Mouse (Mus musculus) stomach, postnatal 0 days (tissue): ENCODE results near the gene Rabl3. TPM values are rescaled to one million over a fixed set of nuclear protein-coding genes. Genes with fewer than 3 reads are reported as not detected.

Experiments used
- ATAC-seq: fragments of 200-750 bp; cut with Nextera tagmentation; 2 replicates; pipeline ENCODE4 v1.8.0; 2017; ENCODE audit not compliant: low FRiP score, low TSS enrichment
- DNase-seq: peaks from one replicate; pipeline ENCODE4 v3.0.0-alpha.2; 2016; ENCODE audit warnings: low spot score
- H3K27ac ChIP-seq: fragments of 300-500 bp; sonication (generic); replicated peaks from 2 replicates; pipeline ENCODE4 v1.5.1; 2014; ENCODE audit warnings: mild to moderate bottlenecking, control low read depth
- H3K27me3 ChIP-seq: fragments of 300-500 bp; sonication (generic); 2 replicates; pipeline ENCODE4 v1.6.1; 2014; ENCODE audit warnings: low read length; ENCODE audit not compliant: control insufficient read depth, insufficient read depth
- H3K36me3 ChIP-seq: fragments of 300-500 bp; sonication (generic); 2 replicates; pipeline ENCODE4 v1.6.1; 2014; ENCODE audit warnings: low read length, mixed read lengths; ENCODE audit not compliant: control insufficient read depth, insufficient read depth
- H3K4me1 ChIP-seq: fragments of 300-500 bp; sonication (generic); replicated peaks from 2 replicates; pipeline ENCODE4 v1.6.1; 2014; ENCODE audit warnings: antibody characterized with exemption; ENCODE audit not compliant: control insufficient read depth, insufficient read depth
- H3K4me2 ChIP-seq: fragments of 300-500 bp; sonication (generic); replicated peaks from 2 replicates; pipeline ENCODE4 v1.6.1; 2014; ENCODE audit warnings: low read depth, mild to moderate bottlenecking, control low read depth, moderate library complexity
- H3K4me3 ChIP-seq: fragments of 300-500 bp; sonication (generic); 2 replicates; pipeline ENCODE4 v1.5.1; 2014; ENCODE audit warnings: low read depth, low read length, control low read depth
- H3K9ac ChIP-seq: fragments of 300-500 bp; sonication (generic); 2 replicates; pipeline ENCODE4 v1.6.1; 2014; ENCODE audit warnings: mild to moderate bottlenecking, low read length, control low read depth, mixed read lengths
- H3K9me3 ChIP-seq: fragments of 300-500 bp; sonication (generic); 2 replicates; pipeline ENCODE4 v1.6.1; 2016; ENCODE audit warnings: low read length; ENCODE audit not compliant: control insufficient read depth
- CTCF ChIP-seq: IDR thresholded peaks from 2 replicates; pipeline ENCODE4 v1.5.1; 2016; ENCODE audit warnings: antibody characterized with exemption, low read depth, mild to moderate bottlenecking, moderate library complexity
- EP300 ChIP-seq: optimal IDR thresholded peaks from 2 replicates; pipeline ENCODE3; 2016; ENCODE audit warnings: antibody characterized with exemption
- WGBS: fragments of 180-500 bp; shearing (Covaris S2); extraction: QIAGEN DNeasy Blood & Tissue Kit; methylation state at CpG from one replicate; pipeline ENCODE4 v1.1.7; 2014; 5-methylcytosine and 5-hydroxymethylcytosine counted together
- polyA plus RNA-seq: library from polyadenylated mRNA; unstranded; fragments of >200 nt; fragmentation: Nextera tagmentation; extraction: Ambion mirVana; gene quantifications from 2 replicates; pipeline ENCODE4 v1.2.1, GENCODE M21; 2015

The Rabl3 gene
- polyA plus RNA-seq, 1 experiment from 2014 or later, result 13.2 TPM

DNA sequence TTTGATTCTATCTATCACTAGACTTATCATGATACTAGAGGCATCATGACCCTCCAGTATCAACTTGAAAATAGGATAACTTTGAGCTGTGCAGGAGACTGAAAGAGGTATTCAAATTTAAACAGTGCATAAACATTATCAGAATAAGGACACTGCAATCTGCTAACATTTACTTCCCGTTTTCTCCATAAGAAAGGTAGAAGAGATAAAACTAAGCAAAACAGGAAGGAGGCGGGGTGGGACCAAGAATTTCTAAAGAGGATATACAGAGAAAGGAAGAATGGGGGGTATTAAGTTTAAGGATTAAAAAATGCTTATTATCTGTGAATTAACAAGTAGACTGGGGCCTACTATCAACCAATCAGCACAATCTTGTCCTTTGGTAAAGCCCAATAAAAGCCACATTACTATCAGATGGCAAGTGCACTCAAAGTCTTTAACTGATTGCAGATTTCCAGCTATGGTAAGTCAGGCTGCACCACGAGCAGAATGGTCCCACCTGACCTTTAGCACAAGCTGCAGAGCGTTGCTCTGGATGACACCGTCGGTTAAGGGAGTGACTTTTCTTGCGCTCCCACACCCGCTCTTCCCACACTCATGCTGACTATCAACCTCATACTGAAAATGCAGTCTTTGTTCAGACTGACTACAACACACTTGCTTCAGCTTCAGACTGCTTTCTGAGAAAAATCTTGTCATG lies 6.2 kb upstream of the Rabl3 start:
- no peak overlapping the region for H3K27ac ChIP-seq
- ATAC-seq, result no peak

DNA sequence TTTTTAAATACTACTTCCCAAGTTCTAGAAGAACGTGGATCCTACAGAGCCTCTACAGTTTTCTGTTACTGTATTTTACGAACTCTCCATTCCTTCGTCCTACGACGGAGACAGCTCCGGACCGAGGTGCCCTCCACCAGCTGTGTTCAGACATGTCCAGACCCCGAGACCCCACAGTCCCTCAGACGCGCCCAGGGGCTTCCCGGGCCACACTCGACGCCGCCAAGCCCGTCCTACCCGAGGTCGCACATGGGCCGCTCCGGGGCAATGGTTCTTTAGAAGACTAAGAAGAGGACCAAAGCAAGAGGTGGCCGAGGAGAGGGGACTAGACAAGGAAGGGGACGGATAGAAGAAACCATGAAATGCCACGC lies 460 bp upstream of the Rabl3 start:
- Histone ChIP-seq H3K4me1 (no peaks in the 10 kb centered on the region), H3K27me3 (no peaks in the 10 kb centered on the region), H3K36me3 (peaks cover 6% of the 10 kb centered on the region; the same call in 1 of the 2 replicates), H3K4me2 (peak overlapping the region; percentile 90), H3K9ac (peak overlapping the region; percentile 91), H3K4me3 (peak overlapping the region; percentile 78), H3K9me3 (no peaks in the 10 kb centered on the region), H3K27ac (peak overlapping the region; percentile 78)
- ATAC-seq (peak; percentile 68; the same call in 1 of the 2 replicates), DNase-seq (no peak)
- WGBS, result under 1% methylated on average over 22 of the region's 22 CpGs
- TF ChIP-seq CTCF (no peak), EP300 (no peak)

More for the DNA sequence above, 6.2 kb upstream of the Rabl3 start:
- DNase-seq, result no peak
- no peaks in the 10 kb centered on the region for H3K27me3 ChIP-seq
- no peak overlapping the region for H3K4me2 ChIP-seq
- no peak for TF ChIP-seq EP300
- TF ChIP-seq CTCF, result no peak
- H3K36me3 ChIP-seq, result no peaks in the 10 kb centered on the region
- WGBS, result 79% methylated on average over 8 of the region's 8 CpGs
- no peaks in the 10 kb centered on the region for H3K9me3 ChIP-seq
- no peaks in the 10 kb centered on the region for H3K4me1 ChIP-seq
- no peak overlapping the region for H3K4me3 ChIP-seq
- no peak overlapping the region for H3K9ac ChIP-seq

DNA sequence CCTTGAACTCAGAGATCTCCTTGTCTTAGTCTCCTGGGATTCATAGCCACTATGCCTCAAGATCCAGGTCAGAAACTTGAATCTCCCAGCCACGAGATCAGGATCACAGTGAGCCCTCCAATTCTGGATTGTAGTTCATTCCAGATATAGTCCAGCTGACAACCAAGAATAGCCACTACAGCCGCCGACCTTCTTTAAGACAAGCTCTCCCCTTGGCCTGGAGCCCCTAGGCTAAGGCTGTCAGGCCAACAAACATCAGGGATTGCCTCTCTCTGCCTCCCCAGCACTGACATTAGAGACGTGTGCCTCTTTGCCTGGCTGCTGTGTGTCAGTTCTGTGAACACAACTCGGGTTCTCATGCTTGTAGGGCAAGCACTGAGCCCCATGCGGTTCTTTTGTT lies 1.1 kb downstream of the Rabl3 start:
- H3K27me3 ChIP-seq, result no peaks in the 10 kb centered on the region
- no peak for TF ChIP-seq EP300
- TF ChIP-seq CTCF, result no peak
- H3K4me3 ChIP-seq, result no peak overlapping the region
- H3K27ac ChIP-seq, result no peak overlapping the region
- no peaks in the 10 kb centered on the region for H3K4me1 ChIP-seq
- peaks cover 6% of the 10 kb centered on the region; the same call in 1 of the 2 replicates for H3K36me3 ChIP-seq
- H3K9ac ChIP-seq, result no peak overlapping the region
- 80% methylated on average over 6 of the region's 6 CpGs for WGBS
- H3K4me2 ChIP-seq, result peak overlapping the region; percentile 65; the same call in 1 of the 2 replicates
- DNase-seq, result no peak
- no peaks in the 10 kb centered on the region for H3K9me3 ChIP-seq
- no peak for ATAC-seq

DNA sequence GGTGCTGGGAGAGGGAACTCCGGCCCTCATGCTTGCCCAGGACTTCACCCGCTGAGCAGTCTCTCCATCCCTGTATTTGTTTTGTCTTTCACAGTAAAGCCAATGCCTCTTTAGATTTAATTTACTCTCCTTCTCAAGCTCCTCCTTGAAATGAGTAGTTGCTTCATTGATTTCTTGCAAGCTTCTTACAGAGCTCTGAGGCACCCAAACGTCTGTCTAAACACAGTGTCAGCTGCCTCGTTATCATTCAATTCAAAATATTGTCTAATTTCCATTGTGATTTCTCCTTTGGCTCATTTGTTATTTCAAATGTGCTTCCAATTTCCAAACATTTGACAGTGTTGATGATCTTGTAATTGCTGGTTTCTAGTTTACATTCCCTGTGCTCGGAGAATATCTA lies 6.6 kb downstream of the Rabl3 start:
- 62% methylated on average over 5 of the region's 5 CpGs for WGBS
- DNase-seq (no peak), ATAC-seq (no peak)
- Histone ChIP-seq H3K4me2 (no peak overlapping the region), H3K27me3 (no peaks in the 10 kb centered on the region), H3K4me3 (no peak overlapping the region), H3K9ac (no peak overlapping the region), H3K9me3 (no peaks in the 10 kb centered on the region), H3K36me3 (peaks cover 6% of the 10 kb centered on the region; the same call in 1 of the 2 replicates), H3K4me1 (no peaks in the 10 kb centered on the region), H3K27ac (no peak overlapping the region)
- TF ChIP-seq CTCF (no peak), EP300 (no peak)

DNA sequence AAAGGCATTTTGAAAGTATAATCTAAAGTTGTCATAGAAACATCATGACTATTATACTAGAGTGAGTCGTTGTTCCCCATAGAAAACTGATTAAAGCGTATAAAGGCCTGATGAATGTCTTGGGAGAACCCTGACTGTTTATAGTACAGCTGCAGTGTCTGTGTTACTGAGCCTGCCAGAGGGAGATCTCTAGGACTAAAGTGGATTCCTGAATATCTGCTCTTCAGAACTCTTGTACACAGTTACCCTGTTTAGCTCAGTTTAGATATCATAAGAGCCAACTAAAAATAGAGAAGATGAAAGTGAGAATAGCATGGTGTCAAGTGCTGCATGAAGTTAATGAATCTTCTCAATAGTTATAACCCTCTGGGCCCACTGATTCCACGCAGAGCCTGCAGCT lies 10.6 kb downstream of the Rabl3 start:
- H3K4me3 ChIP-seq, result no peak overlapping the region
- H3K36me3 ChIP-seq, result no peaks in the 10 kb centered on the region
- no peak overlapping the region for H3K4me2 ChIP-seq
- WGBS, result 53% methylated on average over 3 of the region's 3 CpGs
- H3K27ac ChIP-seq, result no peak overlapping the region
- H3K27me3 ChIP-seq, result no peaks in the 10 kb centered on the region
- no peaks in the 10 kb centered on the region for H3K9me3 ChIP-seq
- no peaks in the 10 kb centered on the region for H3K4me1 ChIP-seq
- ATAC-seq, result no peak
- DNase-seq, result no peak
- TF ChIP-seq EP300 (no peak), CTCF (no peak)
- H3K9ac ChIP-seq, result no peak overlapping the region

DNA sequence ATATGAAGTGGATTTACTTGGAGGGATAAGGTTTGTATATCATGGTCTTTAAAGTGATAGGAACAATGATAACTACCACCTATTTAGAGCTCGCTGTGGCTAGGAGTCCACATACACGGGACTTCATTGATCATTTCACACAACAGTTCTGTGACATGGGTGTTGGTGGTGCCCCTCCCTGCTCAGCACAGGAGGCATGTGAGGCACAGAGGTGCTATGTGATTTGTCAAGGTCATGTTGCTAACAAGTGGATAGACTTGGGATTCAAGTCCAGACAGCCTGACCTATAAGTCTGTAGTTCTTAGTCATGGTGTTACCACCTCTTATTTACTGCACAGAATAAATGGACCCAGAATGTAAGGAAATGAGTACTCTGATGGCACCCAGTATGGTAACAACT lies 11.3 kb downstream of the Rabl3 start:
- whole genome bisulfite sequencing, result 87% methylated on average over 2 of the region's 2 CpGs

More for the DNA sequence above, 11.3 kb downstream of the Rabl3 start:
- no peaks in the 10 kb centered on the region for H3K4me1 ChIP-seq
- no peak overlapping the region for H3K4me2 ChIP-seq
- H3K36me3 ChIP-seq, result no peaks in the 10 kb centered on the region
- TF ChIP-seq CTCF, result no peak
- no peak for TF ChIP-seq EP300
- H3K27ac ChIP-seq, result no peak overlapping the region
- H3K9me3 ChIP-seq, result no peaks in the 10 kb centered on the region
- ATAC-seq, result no peak
- no peak overlapping the region for H3K9ac ChIP-seq
- H3K4me3 ChIP-seq, result no peak overlapping the region
- no peak for DNase-seq
- no peaks in the 10 kb centered on the region for H3K27me3 ChIP-seq
